Mouse (Mus musculus) heart, embryonic 14.5 days (tissue): ENCODE data around the gene Syt14. TPM values are rescaled to one million over a fixed set of nuclear protein-coding genes. Genes with fewer than 3 reads are reported as not detected.

Source experiments
- ATAC-seq: fragments of 200-750 bp; cut with Nextera tagmentation; 2 replicates; pipeline ENCODE4 v1.8.0; 2017; ENCODE audit warnings: low read depth, moderate TSS enrichment; ENCODE audit not compliant: insufficient number of reproducible peaks, insufficient read depth, low FRiP score
- H3K27ac ChIP-seq, 2 experiments: fragments of 200-500 bp in 1 of 2; fragments of 300-500 bp in 1 of 2; sonication (generic) in 1 of 2; replicated peaks in 1 of 2; 2 replicates each; pipeline ENCODE4 v1.5.1; 2012 to 2014; ENCODE audit warnings: low read depth in 2 of 2, low read length in 2 of 2, control low read depth in 1 of 2, mild to moderate bottlenecking in 1 of 2, mixed read lengths in 1 of 2; ENCODE audit not compliant: control insufficient read depth in 1 of 2, insufficient read depth in 1 of 2
- H3K27me3 ChIP-seq: fragments of 300-500 bp; sonication (generic); 2 replicates; pipeline ENCODE4 v1.6.1; 2014; ENCODE audit warnings: mild to moderate bottlenecking, low read length, control low read depth; ENCODE audit not compliant: control insufficient read depth, insufficient read depth
- H3K36me3 ChIP-seq: fragments of 300-500 bp; sonication (generic); 2 replicates; pipeline ENCODE4 v1.6.1; 2014; ENCODE audit warnings: mild to moderate bottlenecking, control low read depth, low read length, mixed read lengths; ENCODE audit not compliant: control insufficient read depth, insufficient read depth
- H3K4me1 ChIP-seq, 2 experiments: fragments of 200-500 bp in 1 of 2; fragments of 300-500 bp in 1 of 2; sonication (generic) in 1 of 2; 2 replicates each; pipeline ENCODE4 v1.6.1; 2012 to 2014; ENCODE audit warnings: low read length in 2 of 2, control low read depth in 1 of 2, mixed read lengths in 1 of 2; ENCODE audit not compliant: control insufficient read depth in 2 of 2, insufficient read depth in 2 of 2
- H3K4me2 ChIP-seq: fragments of 300-500 bp; sonication (generic); 2 replicates; pipeline ENCODE4 v1.6.1; 2014; ENCODE audit warnings: mild to moderate bottlenecking, low read length
- H3K4me3 ChIP-seq, 2 experiments: fragments of 200-500 bp in 1 of 2; fragments of 300-500 bp in 1 of 2; sonication (generic) in 1 of 2; 2 replicates each; pipeline ENCODE4 v1.5.1; 2012 to 2014; ENCODE audit warnings: low read length in 2 of 2, mild to moderate bottlenecking in 2 of 2, control low read depth in 1 of 2, low read depth in 1 of 2, moderate library complexity in 1 of 2; ENCODE audit not compliant: control insufficient read depth in 1 of 2, insufficient read depth in 1 of 2
- H3K9ac ChIP-seq: fragments of 300-500 bp; sonication (generic); 2 replicates; pipeline ENCODE4 v1.6.1; 2014; ENCODE audit warnings: mild to moderate bottlenecking, low read length
- H3K9me3 ChIP-seq: fragments of 300-500 bp; sonication (generic); 2 replicates; pipeline ENCODE4 v1.6.1; 2016; ENCODE audit warnings: low read length, control low read depth; ENCODE audit not compliant: control insufficient read depth
- WGBS: fragments of 180-500 bp; shearing (Covaris S2); extraction: QIAGEN DNeasy Blood & Tissue Kit; methylation state at CpG from one replicate; pipeline ENCODE4 v1.1.7; 2014; 5-methylcytosine and 5-hydroxymethylcytosine counted together
- polyA plus RNA-seq: library from polyadenylated mRNA; unstranded; fragments of >200 nt; fragmentation: Nextera tagmentation; extraction: Ambion mirVana; gene quantifications from 2 replicates; pipeline ENCODE4 v1.2.1, GENCODE M21; 2014

Syt14 gene
- polyA plus RNA-seq, 1 experiment from 2014 or later: 1.4 TPM

- no peaks in the 10 kb centered on the region for H3K9me3 ChIP-seq
- no peaks in the 10 kb centered on the region for H3K27me3 ChIP-seq
- no peak overlapping the region for H3K4me3 ChIP-seq
- H3K27ac ChIP-seq: no peak overlapping the region
- peaks cover 13% of the 10 kb centered on the region in 2 experiments for H3K4me1 ChIP-seq
- no peak for ATAC-seq
- no peak overlapping the region for H3K9ac ChIP-seq
- 78% methylated on average over 3 of the region's 3 CpGs for WGBS
- peaks cover 49% of the 10 kb centered on the region for H3K36me3 ChIP-seq
- no peak overlapping the region for H3K4me2 ChIP-seq
These were observed 188.3 kb downstream of the Syt14 start for GRCm38 (mm10) chr1:192847254-192847653.

Other genes starting within 250 kb of the Syt14 start
- gene Sertad4, start 180.0 kb downstream of the Syt14 start, polyA plus RNA-seq: 14.8 and 17.0 TPM in 2 replicates
- 6.3 and 6.4 TPM in 2 replicates for gene Diexf, start 94.5 kb upstream of the Syt14 start, polyA plus RNA-seq
- gene Irf6, start 117.3 kb upstream of the Syt14 start, polyA plus RNA-seq: 6.1 and 7.2 TPM in 2 replicates
- 12.9 and 13.4 TPM in 2 replicates for gene A130010J15Rik, start 132.3 kb upstream of the Syt14 start, polyA plus RNA-seq
- 1.5 and 1.9 TPM in 2 replicates for gene Traf3ip3, start 165.9 kb upstream of the Syt14 start, polyA plus RNA-seq
- 2.9 and 3.1 TPM in 2 replicates for gene Lamb3, start 171.9 kb upstream of the Syt14 start, polyA plus RNA-seq
- 1.6 TPM in 2 replicates for gene Hsd11b1, start 228.3 kb upstream of the Syt14 start, polyA plus RNA-seq
- 103 and 111 TPM in 2 replicates for gene G0s2, start 237.4 kb upstream of the Syt14 start, polyA plus RNA-seq